Mouse (Mus musculus) brain, embryonic 14.5 days (tissue): ENCODE measurements around the gene Rwdd2b. TPM values are rescaled to one million over a fixed set of nuclear protein-coding genes. Genes with fewer than 3 reads are reported as not detected.
A peak's percentile ranks its signal among the peaks of the same experiment; 100 is the strongest.

ENCODE experiments used
- DNase-seq: peaks from one replicate; pipeline ENCODE4 v3.0.0-alpha.2; 2011; ENCODE audit warnings: low read depth
- CTCF ChIP-seq: fragments of 200-500 bp; IDR thresholded peaks from 2 replicates; pipeline ENCODE4 v1.5.1; 2012; ENCODE audit warnings: inconsistent platforms, mild to moderate bottlenecking, moderate library complexity, borderline replicate concordance; ENCODE audit not compliant: insufficient read depth, insufficient read length; ENCODE audit errors: extremely low read depth
- POLR2A ChIP-seq: fragments of 200-500 bp; IDR thresholded peaks from 2 replicates; pipeline ENCODE4 v1.6.1; 2012; ENCODE audit warnings: mild to moderate bottlenecking, inconsistent platforms, borderline replicate concordance; ENCODE audit not compliant: poor library complexity, insufficient read depth, insufficient read length, severe bottlenecking; ENCODE audit errors: extremely low read depth
- polyA plus RNA-seq: library from polyadenylated mRNA; depleted of rRNA; stranded (reverse); fragments of >200 nt; gene quantifications from 2 replicates; pipeline ENCODE4 v1.2.3, GENCODE M21; 2012

Gene Rwdd2b
- polyA plus RNA-seq, 1 experiment = 9.3 TPM

- no peak for DNase-seq
- no peak for TF ChIP-seq CTCF
- no peak for TF ChIP-seq POLR2A
Measured at GRCm38 (mm10) chr16:87442291-87442690, 1.9 kb upstream of the Rwdd2b start.

- TF ChIP-seq CTCF (no peak), POLR2A (no peak)
- peak; percentile 15 for DNase-seq
Measured at GRCm38 (mm10) chr16:87441089-87441488, 716 bp upstream of the Rwdd2b start.

DNA sequence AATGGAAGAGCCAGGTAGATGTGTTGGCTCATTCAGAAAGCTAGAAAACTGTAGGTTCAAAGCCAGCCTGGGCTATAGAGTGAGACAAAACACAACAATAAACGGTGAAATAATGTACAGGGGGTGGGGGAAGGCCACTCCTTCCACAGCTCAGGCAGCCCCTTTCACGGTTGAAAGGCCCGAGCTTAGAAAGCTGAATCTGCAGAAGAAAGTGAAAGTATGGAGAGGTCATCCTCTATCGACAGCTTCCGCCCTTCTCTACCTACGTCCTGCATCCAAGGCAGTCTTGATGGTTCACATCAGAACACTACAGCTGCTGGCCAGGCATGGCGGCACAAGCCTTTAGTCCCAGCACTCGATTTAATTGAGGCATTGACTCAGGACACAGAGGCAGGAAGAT lies 1.7 kb downstream of the Rwdd2b start:
- DNase-seq = no peak
- no peak for TF ChIP-seq POLR2A
- TF ChIP-seq CTCF = no peak

DNA sequence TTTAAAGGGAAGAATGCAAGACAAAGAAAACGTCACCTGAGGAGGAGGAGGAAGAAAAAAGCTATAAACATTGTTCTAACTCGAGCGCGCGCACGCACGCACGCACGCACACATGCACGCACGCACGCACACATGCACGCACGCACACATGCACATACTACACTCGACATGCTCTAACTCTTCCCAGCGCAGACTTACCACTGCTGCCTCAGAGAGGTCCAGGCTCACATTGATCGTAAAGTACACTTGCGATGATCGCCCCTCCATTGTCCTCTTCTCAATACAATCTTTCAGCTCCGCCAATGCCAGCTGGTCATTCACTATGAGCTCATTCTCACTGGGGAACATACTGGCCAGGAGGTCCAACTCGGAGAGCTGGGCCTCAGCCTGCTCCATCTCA lies 3.3 kb downstream of the Rwdd2b start:
- TF ChIP-seq POLR2A = no peak
- TF ChIP-seq CTCF = no peak
- no peak for DNase-seq

- DNase-seq = no peak
- TF ChIP-seq POLR2A (no peak), CTCF (no peak)
Measured at GRCm38 (mm10) chr16:87435411-87436205, 4.8 kb downstream of the Rwdd2b start.

DNA sequence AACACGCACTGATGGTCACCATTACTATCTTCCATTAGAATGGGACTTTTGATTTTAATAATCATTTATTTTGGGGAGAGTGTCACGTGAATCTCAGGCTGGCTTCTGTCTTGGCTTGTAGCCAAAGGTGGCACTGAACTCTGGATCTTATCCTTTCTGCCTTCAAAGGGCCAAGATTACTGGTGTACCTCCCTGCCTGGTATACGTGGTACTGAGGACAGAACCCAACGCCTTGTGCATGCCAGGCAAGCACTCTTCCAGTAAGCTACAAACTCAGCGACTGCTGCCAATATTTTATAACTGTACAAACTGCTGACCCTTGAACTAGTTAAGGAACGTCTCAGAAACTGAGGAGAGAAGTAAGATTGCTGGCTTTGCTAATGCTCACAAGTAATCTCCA lies 5.4 kb downstream of the Rwdd2b start:
- DNase-seq = no peak
- no peak for TF ChIP-seq CTCF
- no peak for TF ChIP-seq POLR2A

DNA sequence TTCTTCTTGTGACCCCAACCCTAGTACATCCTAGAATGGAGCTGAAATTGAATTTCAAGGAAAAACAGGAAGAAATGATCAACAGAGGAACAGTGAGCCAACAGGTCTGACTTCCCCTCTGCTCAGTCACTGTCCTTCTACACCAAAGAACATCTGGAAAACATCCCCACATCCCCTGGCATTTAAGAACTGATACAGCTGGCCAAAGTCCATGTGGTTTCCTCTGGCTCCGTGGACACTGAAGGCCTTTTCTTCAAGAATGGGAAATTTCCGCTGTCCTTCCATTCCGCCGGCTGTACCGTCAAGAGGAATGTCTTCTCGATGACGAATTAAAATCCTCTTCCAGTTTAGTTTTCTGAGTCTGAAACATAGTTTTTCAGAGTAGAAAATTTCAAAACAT lies 6.1 kb downstream of the Rwdd2b start:
- DNase-seq = no peak
- TF ChIP-seq CTCF (no peak), POLR2A (no peak)

DNA sequence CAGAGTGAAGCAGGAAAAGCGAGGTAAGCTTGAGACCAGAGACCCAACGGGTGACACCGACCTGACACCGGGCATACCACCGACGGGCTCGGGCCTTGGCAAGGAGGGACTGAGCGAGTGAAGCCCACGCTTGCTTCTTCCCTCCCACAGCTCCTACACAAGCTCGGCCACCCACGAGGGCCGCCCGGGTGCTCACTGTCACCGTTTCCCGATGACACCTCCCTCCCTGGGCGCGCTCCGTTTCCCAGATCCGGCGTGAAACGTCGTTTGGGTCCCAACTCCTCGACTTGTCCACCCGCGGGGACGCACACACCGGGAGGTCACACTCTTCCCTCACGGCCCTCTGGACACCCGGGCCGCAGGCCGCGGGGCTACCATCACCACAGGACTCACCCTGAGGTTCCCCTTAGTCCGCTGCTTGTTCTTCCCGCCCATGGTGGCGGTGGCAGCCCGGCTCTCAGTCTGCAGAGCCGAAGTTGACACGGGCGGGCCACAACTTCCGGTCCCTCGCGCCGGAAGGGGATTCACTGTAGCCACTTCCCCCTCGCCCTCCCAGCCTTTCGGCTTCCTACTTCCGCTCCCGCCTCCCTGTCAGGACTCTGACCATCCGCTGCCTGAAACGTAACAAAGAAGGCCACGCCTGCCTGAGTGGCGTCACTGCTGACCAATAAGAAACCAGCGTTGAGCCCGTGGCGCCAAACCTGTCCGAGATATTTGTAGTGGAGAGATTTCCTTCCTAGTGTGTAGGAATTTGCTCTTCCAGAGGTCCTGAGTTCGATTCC lies 8.1 kb downstream of the Rwdd2b start, which contains the start of gene Ltn1:
Ltn1 (minus strand) TSS at position 580 of the 782 bp plus-strand sequence.
- DNase-seq = peak; percentile 100
- TF ChIP-seq POLR2A = peak; percentile 26; the same call in 1 of the 2 replicates
- TF ChIP-seq CTCF = no peak

DNA sequence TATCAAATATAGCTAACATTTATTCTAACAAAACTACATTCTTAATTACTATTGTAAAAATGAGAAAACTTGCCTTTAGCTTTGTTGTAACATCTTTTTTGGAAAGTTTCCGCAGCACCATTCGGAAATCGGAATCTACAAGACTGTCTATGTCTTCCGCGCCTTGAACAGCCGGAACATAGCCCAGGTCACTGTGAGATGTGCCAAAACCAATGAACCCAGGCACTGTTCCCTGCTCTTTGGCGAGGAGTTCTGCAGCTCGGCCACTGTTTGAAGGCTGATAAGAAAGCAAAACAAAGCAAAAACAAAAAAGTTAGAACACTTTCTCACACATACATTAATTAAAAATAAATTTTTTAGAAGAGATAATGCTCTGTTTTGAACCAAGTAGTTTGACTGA lies 12.9 kb downstream of the Rwdd2b start:
- TF ChIP-seq POLR2A = no peak
- no peak for TF ChIP-seq CTCF
- no peak for DNase-seq

DNA sequence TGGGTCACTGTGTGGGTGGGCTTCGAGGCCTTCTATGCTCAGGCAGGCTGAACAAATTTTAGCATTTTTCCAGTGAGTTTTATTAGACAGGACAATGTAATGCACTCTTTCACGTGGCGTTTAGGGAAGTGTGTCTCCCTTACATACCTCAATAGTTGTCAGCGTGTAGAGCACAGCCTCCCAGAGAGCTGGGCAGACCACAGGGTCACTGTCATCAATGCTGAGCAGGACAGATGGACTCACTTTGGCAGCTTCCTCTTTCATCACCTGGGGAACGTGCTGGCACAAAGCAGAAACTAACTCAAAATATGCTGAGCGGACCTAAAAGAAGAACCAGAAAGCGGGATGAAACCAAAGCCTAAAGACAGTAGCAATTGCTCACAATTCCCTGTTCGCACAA lies 19.7 kb downstream of the Rwdd2b start:
- no peak for DNase-seq
- no peak for TF ChIP-seq POLR2A
- no peak for TF ChIP-seq CTCF

DNA sequence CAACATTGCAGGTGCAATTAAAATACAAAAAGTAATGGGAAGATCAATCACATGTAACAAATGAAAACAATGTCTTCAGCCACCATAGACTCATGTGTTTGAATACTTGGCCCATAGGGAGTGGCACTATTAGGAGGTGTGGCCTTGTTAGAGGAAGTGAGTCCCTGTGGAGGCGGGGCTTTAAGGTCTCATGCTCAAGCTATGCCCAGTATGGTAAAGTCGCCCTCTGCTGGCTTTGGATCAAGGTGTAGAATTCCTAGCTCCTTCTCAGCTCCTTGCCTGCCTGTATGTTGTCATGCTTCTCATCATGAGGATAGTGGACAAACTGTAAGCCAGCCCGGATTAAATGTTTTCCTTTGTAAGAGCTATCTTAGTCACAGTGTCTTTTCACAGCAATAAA lies 35.4 kb downstream of the Rwdd2b start:
- no peak for DNase-seq
- TF ChIP-seq POLR2A (no peak), CTCF (no peak)
